Mouse (Mus musculus) heart, embryonic 12.5 days (tissue): ENCODE measurements around the gene Gpx3. TPM values are rescaled to one million over a fixed set of nuclear protein-coding genes. Genes with fewer than 3 reads are reported as not detected.
"Not testable (repeated sequence)": the region's sequence is repeated elsewhere in the genome, so short reads cannot be mapped to it uniquely, and the experiment has no call there.

Experiments used
- ATAC-seq: fragments of 200-750 bp; cut with Nextera tagmentation; 2 replicates; pipeline ENCODE4 v1.8.0; 2017; ENCODE audit warnings: moderate TSS enrichment, moderate library complexity; ENCODE audit not compliant: insufficient number of reproducible peaks, low FRiP score
- H3K27ac ChIP-seq: fragments of 300-500 bp; sonication (generic); 2 replicates; pipeline ENCODE4 v1.5.1; 2016; ENCODE audit warnings: mild to moderate bottlenecking, moderate library complexity; ENCODE audit not compliant: poor library complexity, severe bottlenecking
- H3K27me3 ChIP-seq: fragments of 300-500 bp; sonication (generic); replicated peaks from 2 replicates; pipeline ENCODE4 v1.6.1; 2016; ENCODE audit warnings: mild to moderate bottlenecking, moderate library complexity
- H3K36me3 ChIP-seq: fragments of 300-500 bp; sonication (generic); 2 replicates; pipeline ENCODE4 v1.6.1; 2016; ENCODE audit warnings: mild to moderate bottlenecking, moderate library complexity
- H3K4me1 ChIP-seq: fragments of 300-500 bp; sonication (generic); replicated peaks from 2 replicates; pipeline ENCODE4 v1.6.1; 2016; ENCODE audit warnings: mild to moderate bottlenecking
- H3K4me2 ChIP-seq: fragments of 300-500 bp; sonication (generic); 2 replicates; pipeline ENCODE4 v1.6.1; 2016; ENCODE audit warnings: mild to moderate bottlenecking, moderate library complexity
- H3K4me3 ChIP-seq: fragments of 300-500 bp; sonication (generic); 2 replicates; pipeline ENCODE4 v1.5.1; 2016; ENCODE audit warnings: mild to moderate bottlenecking
- H3K9ac ChIP-seq: fragments of 300-500 bp; sonication (generic); 2 replicates; pipeline ENCODE4 v1.6.1; 2016; ENCODE audit warnings: mild to moderate bottlenecking, moderate library complexity
- H3K9me3 ChIP-seq: fragments of 300-500 bp; sonication (generic); replicated peaks from 2 replicates; pipeline ENCODE4 v1.6.1; 2016; ENCODE audit warnings: mild to moderate bottlenecking, moderate library complexity
- WGBS: fragments of 180-500 bp; shearing (Covaris S2); methylation state at CpG from one replicate; pipeline ENCODE4 v1.1.7; 2016; 5-methylcytosine and 5-hydroxymethylcytosine counted together
- polyA plus RNA-seq: library from polyadenylated mRNA; unstranded; fragments of >200 nt; fragmentation: Nextera tagmentation; extraction: Ambion mirVana; gene quantifications from 2 replicates; pipeline ENCODE4 v1.2.1, GENCODE M21; 2016

Gpx3 gene
- polyA plus RNA-seq, 1 experiment from 2014 or later = 1,433 TPM

GRCm38 (mm10) chr11:54949717-54950116 lies 47.5 kb downstream of the Gpx3 start:
- H3K9ac ChIP-seq = no peak overlapping the region
- H3K27ac ChIP-seq = no peak overlapping the region
- H3K27me3 ChIP-seq = no peaks in the 10 kb centered on the region
- no peaks in the 10 kb centered on the region for H3K9me3 ChIP-seq
- ATAC-seq = no peak
- H3K4me1 ChIP-seq = peaks cover 43% of the 10 kb centered on the region
- peaks cover 7% of the 10 kb centered on the region for H3K36me3 ChIP-seq
- 35% methylated on average over 1 of the region's 1 CpGs for WGBS
- no peak overlapping the region for H3K4me3 ChIP-seq
- no peak overlapping the region for H3K4me2 ChIP-seq

GRCm38 (mm10) chr11:54950684-54951083 lies 48.4 kb downstream of the Gpx3 start:
- H3K4me1 ChIP-seq = peaks cover 47% of the 10 kb centered on the region
- H3K9ac ChIP-seq = no peak overlapping the region
- WGBS = 72% methylated on average over 6 of the region's 6 CpGs
- no peak for ATAC-seq
- H3K4me2 ChIP-seq = no peak overlapping the region
- H3K27me3 ChIP-seq = no peaks in the 10 kb centered on the region
- H3K9me3 ChIP-seq = no peaks in the 10 kb centered on the region
- peaks cover 7% of the 10 kb centered on the region for H3K36me3 ChIP-seq
- no peak overlapping the region for H3K4me3 ChIP-seq
- no peak overlapping the region for H3K27ac ChIP-seq

GRCm38 (mm10) chr11:54952651-54953050 lies 50.4 kb downstream of the Gpx3 start:
- ATAC-seq = no peak
- Histone ChIP-seq H3K27me3 (no peaks in the 10 kb centered on the region), H3K36me3 (no peaks in the 10 kb centered on the region; the same call in 1 of the 2 replicates), H3K9me3 (no peaks in the 10 kb centered on the region), H3K27ac (peak overlapping the region; percentile 41), H3K4me1 (peaks cover 47% of the 10 kb centered on the region), H3K4me2 (0 out of 2 replicates have a peak overlapping the region, but pooled peaks have one; percentile 14), H3K4me3 (no peak overlapping the region), H3K9ac (peak overlapping the region; percentile 41)
- 36% methylated on average over 6 of the region's 6 CpGs for WGBS

- Histone ChIP-seq H3K36me3 (no peaks in the 10 kb centered on the region), H3K9me3 (no peaks in the 10 kb centered on the region), H3K4me1 (peaks cover 51% of the 10 kb centered on the region), H3K27me3 (no peaks in the 10 kb centered on the region), H3K4me3 (no peak overlapping the region), H3K9ac (0 out of 2 replicates have a peak overlapping the region, but pooled peaks have one; percentile 18), H3K4me2 (no peak overlapping the region), H3K27ac (no peak overlapping the region)
- 54% methylated on average over 9 of the region's 9 CpGs for WGBS
- ATAC-seq = no peak
Observed at GRCm38 (mm10) chr11:54953993-54954446, 51.8 kb downstream of the Gpx3 start.

- H3K27ac ChIP-seq = no peak overlapping the region
- H3K27me3 ChIP-seq = no peaks in the 10 kb centered on the region
- no peaks in the 10 kb centered on the region for H3K36me3 ChIP-seq
- no peak overlapping the region for H3K4me3 ChIP-seq
- no peak for ATAC-seq
- peak overlapping the region; percentile 68; the same call in 1 of the 2 replicates for H3K4me2 ChIP-seq
- H3K9ac ChIP-seq = no peak overlapping the region
- H3K4me1 ChIP-seq = peaks cover 53% of the 10 kb centered on the region
- WGBS = 86% methylated on average over 8 of the region's 8 CpGs
- H3K9me3 ChIP-seq = no peaks in the 10 kb centered on the region
Observed at GRCm38 (mm10) chr11:54954716-54955115, 52.5 kb downstream of the Gpx3 start.

GRCm38 (mm10) chr11:54955400-54955734 lies 53.1 kb downstream of the Gpx3 start:
- Histone ChIP-seq H3K9ac (peak overlapping the region; percentile 76), H3K4me3 (peak overlapping the region; percentile 80), H3K4me1 (peaks cover 52% of the 10 kb centered on the region), H3K27ac (peak overlapping the region; percentile 85), H3K4me2 (peak overlapping the region; percentile 68)
- not testable (repeated sequence) for H3K36me3 ChIP-seq, H3K9me3 ChIP-seq, ATAC-seq, H3K27me3 ChIP-seq
- WGBS = 38% methylated on average over 10 of the region's 10 CpGs

- Histone ChIP-seq H3K36me3 (no peaks in the 10 kb centered on the region), H3K9ac (peak overlapping the region; percentile 76), H3K4me2 (peak overlapping the region; percentile 68), H3K4me1 (peaks cover 48% of the 10 kb centered on the region), H3K9me3 (no peaks in the 10 kb centered on the region), H3K27ac (peak overlapping the region; percentile 85), H3K27me3 (no peaks in the 10 kb centered on the region), H3K4me3 (peak overlapping the region; percentile 80)
- peak; percentile 99 for ATAC-seq
- WGBS = under 1% methylated on average over 59 of the region's 59 CpGs
Observed at GRCm38 (mm10) chr11:54955735-54956480, 53.7 kb downstream of the Gpx3 start.

- Histone ChIP-seq H3K4me2 (no peak overlapping the region), H3K9ac (no peak overlapping the region), H3K4me3 (no peak overlapping the region), H3K9me3 (no peaks in the 10 kb centered on the region), H3K4me1 (peaks cover 47% of the 10 kb centered on the region), H3K27me3 (no peaks in the 10 kb centered on the region), H3K27ac (no peak overlapping the region), H3K36me3 (no peaks in the 10 kb centered on the region)
- WGBS = 54% methylated on average over 7 of the region's 7 CpGs
- ATAC-seq = no peak
Observed at GRCm38 (mm10) chr11:54956912-54957311, 54.7 kb downstream of the Gpx3 start.

GRCm38 (mm10) chr11:54957708-54958107 lies 55.5 kb downstream of the Gpx3 start:
- not testable (repeated sequence) for H3K9ac ChIP-seq, H3K9me3 ChIP-seq, H3K36me3 ChIP-seq, H3K4me2 ChIP-seq, H3K4me3 ChIP-seq, ATAC-seq, H3K27ac ChIP-seq, H3K27me3 ChIP-seq
- WGBS = 83% methylated on average over 3 of the region's 3 CpGs
- peaks cover 47% of the 10 kb centered on the region for H3K4me1 ChIP-seq

- H3K9me3 ChIP-seq = no peaks in the 10 kb centered on the region
- no peaks in the 10 kb centered on the region for H3K36me3 ChIP-seq
- H3K4me3 ChIP-seq = no peak overlapping the region
- ATAC-seq = no peak
- H3K9ac ChIP-seq = no peak overlapping the region
- peak overlapping the region; percentile 15; the same call in 1 of the 2 replicates for H3K27ac ChIP-seq
- H3K4me2 ChIP-seq = no peak overlapping the region
- 19% methylated on average over 3 of the region's 3 CpGs for WGBS
- H3K4me1 ChIP-seq = peaks cover 49% of the 10 kb centered on the region
- no peaks in the 10 kb centered on the region for H3K27me3 ChIP-seq
Observed at GRCm38 (mm10) chr11:54958571-54959073, 56.4 kb downstream of the Gpx3 start.
